In the genomic region with DNA sequence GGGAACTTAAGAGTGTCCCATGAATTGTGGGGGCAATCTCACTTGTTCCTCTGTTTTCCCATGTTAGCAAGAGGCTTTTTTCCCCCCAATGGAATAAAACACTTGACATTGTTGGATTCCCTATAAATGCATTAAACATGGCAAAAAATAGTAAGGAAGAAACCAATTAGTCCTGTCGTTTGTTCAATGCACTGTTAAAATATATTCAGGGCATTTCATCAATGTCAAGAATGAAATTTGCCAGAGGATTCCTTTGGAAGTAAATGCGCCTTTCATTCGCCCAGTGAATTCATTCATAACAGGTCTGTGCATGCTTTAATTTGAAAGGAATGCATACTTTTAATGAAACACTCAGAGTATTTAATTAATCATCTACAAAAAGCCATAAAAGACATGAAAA, we compare ENCODE assay signal across 20 mouse cellular contexts.
DNase-seq lines count a peak whose midpoint lies in the region; ATAC-seq and TF ChIP-seq lines count a peak whose summit lies in the region.
"Had no signal": no experiment of that assay in that cellular context is flagged by ENCODE, and none has a peak within 500 bp of the region (broad histone marks: within the 10 kb centered on the region; RNA-seq: fewer than 3 reads in every experiment).

No protein-coding gene starts in this region.

- no peak overlapping the region for H3K9ac ChIP-seq in stomach, embryonic 14.5 days (replicated peaks; ENCODE audit: low read depth, low read length)
- no peak overlapping the region for H3K9ac ChIP-seq in stomach, postnatal 0 days (ENCODE audit: low read length)
- H3K9ac ChIP-seq in embryonic facial prominence, embryonic 14.5 days (ENCODE audit: low read depth, low read length) = no peak overlapping the region
- no peak overlapping the region for H3K9ac ChIP-seq in limb, embryonic 12.5 days (replicated peaks)
- H3K9ac ChIP-seq: embryonic facial prominence, embryonic 15.5 days; intestine, embryonic 15.5 days had no signal

- no peaks in the 10 kb centered on the region for H3K9me3 ChIP-seq in heart, embryonic 10.5 days
- H3K9me3 ChIP-seq in stomach, embryonic 14.5 days (ENCODE audit: control insufficient read depth, low read depth, low read length) = peaks cover 6% of the 10 kb centered on the region; the same call in 1 of the 2 replicates
- no peaks in the 10 kb centered on the region for H3K9me3 ChIP-seq in stomach, postnatal 0 days (ENCODE audit: control insufficient read depth, low read length)
- 0 out of 2 replicates have a peak, but pooled peaks cover 4% of the 10 kb centered on the region for H3K9me3 ChIP-seq in embryonic facial prominence, embryonic 14.5 days (ENCODE audit: control insufficient read depth, low read length)
- H3K9me3 ChIP-seq in limb, embryonic 12.5 days = peaks cover 4% of the 10 kb centered on the region; the same call in 1 of the 2 replicates
- H3K9me3 ChIP-seq: embryonic facial prominence, embryonic 15.5 days; intestine, embryonic 15.5 days had no signal

- H3K27me3 ChIP-seq in heart, embryonic 10.5 days (ENCODE audit: insufficient read depth, poor library complexity, severe bottlenecking) = no peaks in the 10 kb centered on the region
- no peaks in the 10 kb centered on the region for H3K27me3 ChIP-seq in stomach, embryonic 14.5 days (ENCODE audit: control insufficient read depth, insufficient read depth, low read length)
- no peaks in the 10 kb centered on the region for H3K27me3 ChIP-seq in stomach, postnatal 0 days (ENCODE audit: control insufficient read depth, insufficient read depth, low read length)
- no peaks in the 10 kb centered on the region for H3K27me3 ChIP-seq in embryonic facial prominence, embryonic 14.5 days (replicated peaks; ENCODE audit: control insufficient read depth, insufficient read depth, low read length)
- no peaks in the 10 kb centered on the region for H3K27me3 ChIP-seq in limb, embryonic 12.5 days
- H3K27me3 ChIP-seq: CH12.LX; embryonic facial prominence, embryonic 15.5 days; intestine, embryonic 15.5 days had no signal

- 77% methylated on average over 3 of the region's 3 CpGs for WGBS in heart, embryonic 10.5 days
- 41% methylated on average over 3 of the region's 3 CpGs for WGBS in stomach, embryonic 14.5 days
- WGBS in stomach, postnatal 0 days = 47% methylated on average over 3 of the region's 3 CpGs
- WGBS in embryonic facial prominence, embryonic 14.5 days = 48% methylated on average over 3 of the region's 3 CpGs
- 57% methylated on average over 3 of the region's 3 CpGs for whole genome bisulfite sequencing in limb, embryonic 12.5 days

- no peak for TF ChIP-seq EP300 in stomach, postnatal 0 days (optimal IDR thresholded peaks at IDR 0.05)

- no peak for TF ChIP-seq CTCF in stomach, postnatal 0 days (IDR thresholded peaks at IDR 0.05; ENCODE audit: low read depth)

- H3K27ac ChIP-seq in heart, embryonic 10.5 days = peak overlapping the region; percentile 81; the same call in 1 of the 2 replicates
- H3K27ac ChIP-seq in stomach, embryonic 14.5 days (ENCODE audit: low read length) = peak overlapping the region; percentile 16; the same call in 1 of the 2 replicates
- no peak overlapping the region for H3K27ac ChIP-seq in stomach, postnatal 0 days (replicated peaks)
- H3K27ac ChIP-seq in embryonic facial prominence, embryonic 14.5 days (replicated peaks; ENCODE audit: low read depth, low read length) = peak overlapping the region; percentile 33; the same call in 1 of the 2 replicates
- H3K27ac ChIP-seq in limb, embryonic 12.5 days = peak overlapping the region; percentile 9; the same call in 1 of the 2 replicates
- H3K27ac ChIP-seq: embryonic facial prominence, embryonic 15.5 days; hindbrain, postnatal 0 days; intestine, embryonic 15.5 days had no signal

- H3K4me3 ChIP-seq in heart, embryonic 10.5 days = no peak overlapping the region
- no peak overlapping the region for H3K4me3 ChIP-seq in stomach, embryonic 14.5 days (ENCODE audit: low read depth, low read length)
- no peak overlapping the region for H3K4me3 ChIP-seq in stomach, postnatal 0 days (ENCODE audit: low read depth, low read length)
- no peak overlapping the region for H3K4me3 ChIP-seq in embryonic facial prominence, embryonic 14.5 days (ENCODE audit: low read depth, low read length)
- H3K4me3 ChIP-seq in limb, embryonic 12.5 days (replicated peaks) = no peak overlapping the region
- H3K4me3 ChIP-seq: embryonic facial prominence, embryonic 15.5 days; intestine, embryonic 15.5 days had no signal

- H3K36me3 ChIP-seq in heart, embryonic 10.5 days = no peaks in the 10 kb centered on the region
- H3K36me3 ChIP-seq in stomach, embryonic 14.5 days (ENCODE audit: control insufficient read depth, insufficient read depth, low read length) = no peaks in the 10 kb centered on the region
- H3K36me3 ChIP-seq in stomach, postnatal 0 days (ENCODE audit: control insufficient read depth, insufficient read depth, low read length) = no peaks in the 10 kb centered on the region
- no peaks in the 10 kb centered on the region for H3K36me3 ChIP-seq in embryonic facial prominence, embryonic 14.5 days (ENCODE audit: control insufficient read depth, insufficient read depth, low read length)
- H3K36me3 ChIP-seq in limb, embryonic 12.5 days = no peaks in the 10 kb centered on the region
- H3K36me3 ChIP-seq: embryonic facial prominence, embryonic 15.5 days; intestine, embryonic 15.5 days had no signal

- H3K4me1 ChIP-seq in heart, embryonic 10.5 days = peaks cover 26% of the 10 kb centered on the region
- H3K4me1 ChIP-seq in stomach, embryonic 14.5 days (ENCODE audit: control insufficient read depth, insufficient read depth, low read length) = peaks cover 34% of the 10 kb centered on the region
- H3K4me1 ChIP-seq in stomach, postnatal 0 days (replicated peaks; ENCODE audit: control insufficient read depth, insufficient read depth) = no peaks in the 10 kb centered on the region
- peaks cover 16% of the 10 kb centered on the region for H3K4me1 ChIP-seq in embryonic facial prominence, embryonic 14.5 days (ENCODE audit: control insufficient read depth, insufficient read depth, low read length)
- peaks cover 33% of the 10 kb centered on the region for H3K4me1 ChIP-seq in limb, embryonic 12.5 days (replicated peaks)

- intact Hi-C loops in heart, postnatal 25 days (cut with DNase I) = no loop called here

- no peak for DNase-seq in heart, embryonic 10.5 days (ENCODE audit: low spot score)
- DNase-seq in heart, postnatal 25 days (ENCODE audit: low spot score) = no peak
- DNase-seq in stomach, postnatal 0 days (ENCODE audit: low spot score) = no peak
- no peak for DNase-seq in embryonic facial prominence, embryonic 14.5 days (ENCODE audit: low spot score)
- no peak for DNase-seq in urinary bladder, postnatal 25 days (ENCODE audit: low spot score)
- no peak for DNase-seq in spleen, adult 18-20 months
- DNase-seq: adrenal gland, adult 8-10 months; adrenal gland, postnatal 36 days; cerebellum, adult 2 months; cerebellum, postnatal 10 days; gastrocnemius, postnatal 36 days; heart, postnatal 10 days; kidney, adult 18-20 months had no signal

- H3K4me2 ChIP-seq in stomach, embryonic 14.5 days (replicated peaks; ENCODE audit: low read depth, low read length) = no peak overlapping the region
- H3K4me2 ChIP-seq in stomach, postnatal 0 days (replicated peaks; ENCODE audit: low read depth) = no peak overlapping the region
- no peak overlapping the region for H3K4me2 ChIP-seq in embryonic facial prominence, embryonic 14.5 days (ENCODE audit: low read depth, low read length)
- H3K4me2 ChIP-seq in limb, embryonic 12.5 days = no peak overlapping the region
- H3K4me2 ChIP-seq: embryonic facial prominence, embryonic 15.5 days; intestine, embryonic 15.5 days had no signal

- ATAC-seq in stomach, embryonic 14.5 days (ENCODE audit: insufficient number of reproducible peaks, insufficient read depth, low FRiP score, low read depth) = no peak
- ATAC-seq in stomach, postnatal 0 days (ENCODE audit: low FRiP score, low TSS enrichment) = no peak
- no peak for ATAC-seq in embryonic facial prominence, embryonic 14.5 days (ENCODE audit: low read depth)
- no peak for ATAC-seq in limb, embryonic 12.5 days (ENCODE audit: insufficient number of reproducible peaks, insufficient read depth, low FRiP score, low TSS enrichment, low read depth)
- ATAC-seq: forebrain, embryonic 14.5 days; hindbrain, postnatal 0 days; intestine, embryonic 15.5 days had no signal
